Mouse (Mus musculus) c-Kit-positive CD71-positive TER-119-positive erythroid progenitor cells, embryonic 14.5 days (primary cell): ENCODE measurements around the gene Col9a3.

Experiments
- DNase-seq: peaks from one replicate; pipeline ENCODE4 v3.0.0-alpha.2; 2013; ENCODE audit warnings: low spot score

Gene Col9a3

GRCm38 (mm10) chr2:180641576-180642554 is 44.3 kb downstream of the Col9a3 start:
- DNase-seq, result no peak

DNA sequence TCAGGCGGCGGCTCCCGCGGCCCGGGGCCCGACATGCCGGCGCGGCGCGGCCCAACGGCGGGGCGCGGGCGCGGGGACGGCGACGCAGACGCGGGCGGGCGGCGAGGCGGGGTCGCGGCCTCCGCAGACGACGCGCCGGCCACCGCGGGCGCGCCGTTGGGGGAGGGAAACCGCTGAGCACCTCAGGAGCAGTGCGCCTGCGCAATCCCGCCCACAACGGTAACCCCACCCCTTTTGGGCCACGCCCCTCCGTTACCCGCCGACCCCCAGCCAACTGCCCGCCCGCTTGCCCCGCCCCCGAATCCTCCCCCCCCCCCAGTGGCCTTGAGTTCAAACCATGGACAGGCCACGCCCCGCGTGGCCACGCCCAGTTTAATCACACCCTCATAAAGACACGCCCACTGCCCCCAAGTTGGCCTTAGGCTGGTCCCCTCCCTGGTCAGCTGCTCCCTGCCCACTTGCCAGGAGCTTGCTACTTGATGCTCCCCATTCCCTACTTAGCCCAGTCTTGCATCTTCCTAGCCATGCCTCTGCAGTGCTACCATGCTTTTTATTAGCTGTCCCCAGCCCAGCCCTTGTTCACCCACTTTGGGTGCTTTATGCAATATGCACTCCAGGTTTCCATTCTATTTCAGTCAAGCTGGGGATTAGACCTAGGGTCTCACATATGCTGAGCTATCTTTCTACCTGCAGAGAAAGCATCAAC is 45.1 kb downstream of the Col9a3 start, which contains the start of gene Tcfl5:
Gene Tcfl5, minus strand, starts transcription at position 154 of the 706 bp plus-strand sequence.
- no peak for DNase-seq

GRCm38 (mm10) chr2:180643626-180644025 is 46.0 kb downstream of the Col9a3 start:
- DNase-seq, result no peak

GRCm38 (mm10) chr2:180646841-180647240 is 49.3 kb downstream of the Col9a3 start:
- DNase-seq, result no peak

DNA sequence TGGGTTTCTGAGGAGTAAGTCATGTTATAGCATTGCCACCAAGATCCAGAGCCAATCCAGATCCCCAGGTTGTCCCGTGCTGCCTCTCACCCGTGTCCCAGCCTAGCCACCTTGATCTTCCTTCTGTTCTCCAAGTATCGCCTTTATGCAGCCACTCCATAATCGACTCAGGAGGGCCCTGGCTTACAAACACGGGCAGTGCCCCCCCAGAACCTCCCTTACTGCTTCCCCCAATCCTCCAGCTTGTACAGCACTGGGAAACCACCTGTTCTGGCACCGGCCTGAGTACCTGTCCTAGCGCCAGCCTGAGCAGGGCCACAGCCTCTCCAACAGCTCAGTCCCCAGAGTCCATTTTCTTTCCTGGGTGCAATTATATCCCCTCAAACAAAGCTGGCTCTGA is 57.1 kb downstream of the Col9a3 start:
- DNase-seq, result no peak

GRCm38 (mm10) chr2:180655150-180655549 is 57.6 kb downstream of the Col9a3 start:
- DNase-seq, result no peak

GRCm38 (mm10) chr2:180657394-180658013 is 59.9 kb downstream of the Col9a3 start:
- peak; percentile 69 for DNase-seq

GRCm38 (mm10) chr2:180658381-180658780 is 60.8 kb downstream of the Col9a3 start:
- no peak for DNase-seq

GRCm38 (mm10) chr2:180659353-180660150 is 62.0 kb downstream of the Col9a3 start:
- no peak for DNase-seq

DNA sequence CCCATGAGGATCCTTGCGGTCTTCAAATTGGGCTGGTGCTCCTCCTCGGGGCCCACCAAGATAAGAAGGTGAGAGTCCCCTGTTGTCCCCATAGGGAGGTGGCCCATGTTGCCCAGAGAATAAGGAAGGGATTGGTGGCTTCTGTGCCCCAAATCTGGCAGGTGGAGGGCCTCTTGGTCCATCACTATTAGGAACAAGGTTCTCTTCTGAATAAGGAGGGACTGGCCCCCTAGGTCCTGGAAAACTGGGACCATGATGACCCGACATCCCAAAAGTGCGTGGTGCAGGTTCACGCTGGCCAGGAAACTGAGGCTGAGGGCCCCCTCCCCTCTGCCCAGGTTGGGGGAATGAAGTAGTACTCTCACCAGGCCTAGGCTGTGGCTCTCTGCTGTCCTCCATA is 62.9 kb downstream of the Col9a3 start:
- DNase-seq, result no peak

GRCm38 (mm10) chr2:180662008-180662407 is 64.4 kb downstream of the Col9a3 start:
- DNase-seq, result no peak
